Mouse (Mus musculus) limb, embryonic 12.5 days (tissue): ENCODE results near the gene Top2b. TPM values are rescaled to one million over a fixed set of nuclear protein-coding genes. Genes with fewer than 3 reads are reported as not detected.

ENCODE experiments used
- ATAC-seq: fragments of 200-750 bp; cut with Nextera tagmentation; 2 replicates; pipeline ENCODE4 v1.8.0; 2017; ENCODE audit warnings: low read depth, moderate TSS enrichment; ENCODE audit not compliant: insufficient number of reproducible peaks, insufficient read depth, low FRiP score, low TSS enrichment
- H3K27ac ChIP-seq: fragments of 300-500 bp; sonication (generic); 2 replicates; pipeline ENCODE4 v1.5.1; 2016; ENCODE audit warnings: mild to moderate bottlenecking, moderate library complexity
- H3K27me3 ChIP-seq: fragments of 300-500 bp; sonication (generic); 2 replicates; pipeline ENCODE4 v1.6.1; 2016; ENCODE audit warnings: mild to moderate bottlenecking, moderate library complexity
- H3K36me3 ChIP-seq: fragments of 300-500 bp; sonication (generic); 2 replicates; pipeline ENCODE4 v1.6.1; 2016; ENCODE audit warnings: mild to moderate bottlenecking, moderate library complexity
- H3K4me1 ChIP-seq: fragments of 300-500 bp; sonication (generic); replicated peaks from 2 replicates; pipeline ENCODE4 v1.6.1; 2016
- H3K4me2 ChIP-seq: fragments of 300-500 bp; sonication (generic); 2 replicates; pipeline ENCODE4 v1.6.1; 2016; ENCODE audit warnings: mild to moderate bottlenecking, moderate library complexity
- H3K4me3 ChIP-seq: fragments of 300-500 bp; sonication (generic); replicated peaks from 2 replicates; pipeline ENCODE4 v1.5.1; 2016; ENCODE audit warnings: mild to moderate bottlenecking
- H3K9ac ChIP-seq: fragments of 300-500 bp; sonication (generic); replicated peaks from 2 replicates; pipeline ENCODE4 v1.6.1; 2016; ENCODE audit warnings: mild to moderate bottlenecking, moderate library complexity
- H3K9me3 ChIP-seq: fragments of 300-500 bp; sonication (generic); 2 replicates; pipeline ENCODE4 v1.6.1; 2016; ENCODE audit warnings: mild to moderate bottlenecking, moderate library complexity
- WGBS: fragments of 180-500 bp; shearing (Covaris S2); methylation state at CpG from one replicate; pipeline ENCODE4 v1.1.7; 2016; 5-methylcytosine and 5-hydroxymethylcytosine counted together
- polyA plus RNA-seq: library from polyadenylated mRNA; unstranded; fragments of >200 nt; fragmentation: Nextera tagmentation; extraction: Ambion mirVana; gene quantifications from 2 replicates; pipeline ENCODE4 v1.2.1, GENCODE M21; 2016

The Top2b gene
- polyA plus RNA-seq, 1 experiment from 2014 or later, result 148 TPM

DNA sequence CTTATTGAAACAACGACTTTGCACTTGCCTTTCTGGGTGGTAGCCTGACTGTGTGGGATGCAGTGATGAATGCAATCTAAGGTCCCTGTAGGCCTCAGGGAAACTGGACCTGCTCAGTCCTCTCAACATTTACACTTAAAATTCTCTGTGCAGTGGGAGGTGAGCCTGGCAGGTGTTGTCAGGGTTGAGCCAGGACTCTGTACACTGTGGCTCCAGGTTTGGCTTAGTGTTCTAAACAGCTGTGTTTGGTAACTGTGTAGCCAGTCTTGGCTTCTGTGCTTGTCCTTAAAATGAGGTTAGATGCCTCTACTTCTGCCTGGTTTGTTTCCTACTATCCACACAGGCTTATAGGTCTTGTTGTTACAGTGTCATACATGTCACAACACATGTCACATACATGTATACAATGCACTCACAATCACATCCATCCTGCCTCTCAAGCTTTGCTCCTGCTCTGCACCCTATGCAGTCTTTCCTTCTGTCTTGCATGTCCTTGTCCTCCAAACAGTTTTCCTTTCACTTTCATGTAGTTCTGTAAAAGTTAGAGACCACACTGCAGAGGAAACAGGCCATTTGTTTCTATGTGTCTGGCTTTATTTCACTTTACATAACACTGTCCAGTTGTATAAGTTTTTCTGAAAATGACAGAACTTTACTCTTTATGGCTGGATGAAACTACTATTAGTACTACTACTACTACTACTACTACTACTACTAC is 113.8 kb downstream of the Top2b start:
- Histone ChIP-seq H3K36me3 (no peaks in the 10 kb centered on the region), H3K9me3 (no peaks in the 10 kb centered on the region), H3K4me1 (peaks cover 10% of the 10 kb centered on the region; the same call in 1 of the 2 replicates), H3K27me3 (no peaks in the 10 kb centered on the region), H3K4me2 (no peak overlapping the region), H3K4me3 (no peak overlapping the region), H3K27ac (no peak overlapping the region), H3K9ac (no peak overlapping the region)
- 85% methylated on average over 1 of the region's 1 CpGs for WGBS
- no peak for ATAC-seq

- H3K27ac ChIP-seq, result no peak overlapping the region
- H3K9me3 ChIP-seq, result no peaks in the 10 kb centered on the region
- no peaks in the 10 kb centered on the region for H3K27me3 ChIP-seq
- ATAC-seq, result no peak
- no peak overlapping the region for H3K9ac ChIP-seq
- WGBS, result 82% methylated on average over 2 of the region's 2 CpGs
- H3K4me3 ChIP-seq, result no peak overlapping the region
- H3K4me1 ChIP-seq, result peaks cover 18% of the 10 kb centered on the region; the same call in 1 of the 2 replicates
- H3K36me3 ChIP-seq, result no peaks in the 10 kb centered on the region
- no peak overlapping the region for H3K4me2 ChIP-seq
Observed at GRCm38 (mm10) chr14:16479521-16479920, 114.5 kb downstream of the Top2b start.

DNA sequence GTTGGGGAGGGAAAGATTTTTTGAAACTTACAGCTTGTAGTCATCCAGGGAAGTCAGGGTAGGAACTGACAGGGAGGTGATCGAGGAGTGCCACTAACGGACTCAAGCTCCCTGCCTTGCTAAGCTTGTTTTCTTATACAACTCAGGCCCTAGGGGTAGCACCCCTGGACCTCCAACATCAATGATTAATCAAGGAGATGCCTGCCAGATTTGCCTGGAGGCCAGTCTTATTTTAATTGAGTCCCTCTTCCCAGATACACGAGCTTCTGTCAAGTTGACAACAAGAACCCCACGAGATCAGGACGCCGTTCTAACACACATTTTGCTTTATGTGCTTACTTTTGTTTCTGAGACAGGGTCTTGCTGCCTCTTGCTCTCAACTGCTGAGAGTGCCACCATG is 115.6 kb downstream of the Top2b start:
- H3K9me3 ChIP-seq, result no peaks in the 10 kb centered on the region
- H3K9ac ChIP-seq, result no peak overlapping the region
- H3K4me2 ChIP-seq, result no peak overlapping the region
- no peak overlapping the region for H3K27ac ChIP-seq
- no peak for ATAC-seq
- H3K4me1 ChIP-seq, result peaks cover 19% of the 10 kb centered on the region; the same call in 1 of the 2 replicates
- no peaks in the 10 kb centered on the region for H3K36me3 ChIP-seq
- WGBS, result 61% methylated on average over 6 of the region's 6 CpGs
- no peak overlapping the region for H3K4me3 ChIP-seq
- H3K27me3 ChIP-seq, result no peaks in the 10 kb centered on the region

DNA sequence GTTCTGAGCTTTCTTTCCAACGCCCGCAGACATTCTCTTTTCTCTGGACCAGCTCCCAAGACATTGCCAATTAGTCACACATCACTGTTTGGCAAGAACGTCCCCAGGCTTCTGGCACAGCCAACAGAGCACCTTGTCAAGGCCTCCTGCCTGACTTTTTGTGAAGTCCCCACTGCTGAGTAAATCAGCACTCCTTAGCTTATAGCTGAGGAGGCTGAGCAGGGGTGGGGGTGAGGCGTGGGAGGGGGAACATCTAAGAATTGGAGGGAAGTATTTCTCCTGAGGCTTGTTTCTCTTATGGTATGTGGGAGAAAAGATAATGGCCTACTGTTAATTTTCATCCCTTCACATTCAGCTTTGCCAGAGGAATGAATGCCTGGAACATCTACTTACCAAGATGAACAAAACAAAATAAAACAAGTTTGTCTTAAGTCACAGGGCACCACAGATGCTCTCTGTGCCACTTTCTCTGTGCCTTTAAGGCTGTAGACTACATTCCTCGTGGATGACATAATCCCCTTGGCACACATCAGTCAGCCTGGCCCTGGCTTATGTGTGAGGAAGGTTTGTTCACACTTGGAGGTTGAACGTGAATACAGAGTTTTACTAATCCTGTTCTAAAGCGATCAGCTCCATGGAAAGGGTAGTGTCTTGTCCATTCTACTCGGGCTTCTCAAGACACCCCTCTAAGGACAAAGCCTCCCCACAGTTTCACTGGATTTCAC is 118.8 kb downstream of the Top2b start:
- Histone ChIP-seq H3K27me3 (no peaks in the 10 kb centered on the region), H3K27ac (peak overlapping the region; percentile 64), H3K9me3 (no peaks in the 10 kb centered on the region)

More for the DNA sequence above, 118.8 kb downstream of the Top2b start:
- no peak overlapping the region for H3K4me2 ChIP-seq
- peaks cover 16% of the 10 kb centered on the region; the same call in 1 of the 2 replicates for H3K4me1 ChIP-seq
- no peak overlapping the region for H3K4me3 ChIP-seq
- no peaks in the 10 kb centered on the region for H3K36me3 ChIP-seq
- peak; percentile 79; the same call in 1 of the 2 replicates for ATAC-seq
- no peak overlapping the region for H3K9ac ChIP-seq
- 66% methylated on average over 8 of the region's 8 CpGs for WGBS

Other genes starting within 250 kb of the Top2b start
- 33.8 and 36.0 TPM in 2 replicates for gene Ngly1, start 115.9 kb upstream of the Top2b start, polyA plus RNA-seq
- gene Oxsm, start 115.4 kb upstream of the Top2b start, polyA plus RNA-seq, result 1.4 and 1.8 TPM in 2 replicates